Mouse (Mus musculus): ENCODE measurements around the gene Sppl2b. TPM values are rescaled to one million over a fixed set of nuclear protein-coding genes. Genes with fewer than 3 reads are reported as not detected.
"Not testable (repeated sequence)": the region's sequence is repeated elsewhere in the genome, so short reads cannot be mapped to it uniquely, and the experiment has no call there.

Gene Sppl2b
- polyA plus RNA-seq, 1 experiment, result not detected

DNA sequence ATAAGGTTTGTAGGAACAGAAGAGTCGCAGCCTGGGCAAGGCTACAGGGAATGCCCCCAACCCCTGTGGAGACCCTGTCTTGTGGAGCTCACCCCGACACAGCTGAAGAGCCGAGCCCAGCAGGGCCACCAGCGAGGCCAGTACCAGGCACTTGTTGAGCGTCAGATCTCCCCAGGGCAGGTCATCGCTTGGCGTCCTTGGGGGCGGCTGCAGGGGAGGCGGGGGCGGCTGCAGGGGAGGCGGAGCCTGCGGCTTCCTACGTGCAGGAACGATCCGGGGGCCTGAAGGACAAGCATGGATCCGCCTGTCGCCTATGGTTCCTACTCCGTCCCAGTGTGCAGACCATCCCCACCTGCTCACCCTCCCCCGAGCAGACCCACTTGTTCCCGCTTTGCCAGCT, 45.0 kb upstream of the Sppl2b start:
- TF ChIP-seq CTCF (IDR thresholded peaks at IDR 0.05; ENCODE audit: insufficient read depth, low read depth, low read length) (no peak), POLR2A (IDR thresholded peaks at IDR 0.05; ENCODE audit: insufficient read depth, low read depth, low read length) (no peak)
- no peak overlapping the region for H3K4me3 ChIP-seq (ENCODE audit: insufficient read depth, low read depth, low read length)
- H3K27ac ChIP-seq (ENCODE audit: insufficient read depth, low read depth, low read length), result no peak overlapping the region
- WGBS, result 10% methylated on average over 20 of the region's 20 CpGs
- peaks cover 45% of the 10 kb centered on the region for H3K4me1 ChIP-seq (ENCODE audit: control insufficient read depth, insufficient read depth, low read length)

DNA sequence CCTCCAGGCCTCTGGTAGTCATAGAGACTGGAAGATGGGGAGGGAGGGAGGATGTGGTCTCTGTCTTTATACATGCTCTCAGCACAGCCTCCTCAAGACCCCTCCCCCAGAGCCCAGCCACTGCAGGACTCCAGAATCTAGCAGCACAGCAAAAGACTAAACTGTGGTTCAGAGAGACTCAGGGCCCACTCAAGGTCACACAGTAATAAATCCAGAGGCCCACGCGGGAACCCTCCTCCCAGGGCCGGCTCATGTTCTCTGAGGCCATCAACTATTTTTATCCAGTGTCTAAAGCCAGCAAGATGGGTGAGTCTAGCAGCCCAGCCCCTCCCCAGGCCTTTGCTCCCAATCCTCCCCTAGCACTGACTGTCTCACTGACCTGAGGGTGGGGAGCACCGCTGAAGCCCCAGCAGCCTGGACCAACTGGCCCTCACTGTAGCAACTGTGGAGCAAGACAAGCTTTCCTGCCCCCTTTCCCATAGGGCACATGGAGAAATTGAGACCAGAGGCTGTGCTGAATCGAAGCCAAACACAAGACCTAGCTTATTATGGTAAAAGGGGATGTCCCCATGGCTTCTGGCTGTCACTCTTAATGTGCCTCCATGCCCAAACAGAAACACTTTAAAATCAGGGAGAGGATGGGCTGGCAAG, 42.6 kb upstream of the Sppl2b start:
- Histone ChIP-seq H3K4me3 (ENCODE audit: insufficient read depth, low read depth, low read length) (no peak overlapping the region), H3K4me1 (ENCODE audit: control insufficient read depth, insufficient read depth, low read length) (peaks cover 27% of the 10 kb centered on the region), H3K27ac (ENCODE audit: insufficient read depth, low read depth, low read length) (no peak overlapping the region)
- 71% methylated on average over 5 of the region's 5 CpGs for WGBS
- TF ChIP-seq POLR2A (IDR thresholded peaks at IDR 0.05; ENCODE audit: insufficient read depth, low read depth, low read length), result no peak
- TF ChIP-seq CTCF (IDR thresholded peaks at IDR 0.05; ENCODE audit: insufficient read depth, low read depth, low read length), result no peak

DNA sequence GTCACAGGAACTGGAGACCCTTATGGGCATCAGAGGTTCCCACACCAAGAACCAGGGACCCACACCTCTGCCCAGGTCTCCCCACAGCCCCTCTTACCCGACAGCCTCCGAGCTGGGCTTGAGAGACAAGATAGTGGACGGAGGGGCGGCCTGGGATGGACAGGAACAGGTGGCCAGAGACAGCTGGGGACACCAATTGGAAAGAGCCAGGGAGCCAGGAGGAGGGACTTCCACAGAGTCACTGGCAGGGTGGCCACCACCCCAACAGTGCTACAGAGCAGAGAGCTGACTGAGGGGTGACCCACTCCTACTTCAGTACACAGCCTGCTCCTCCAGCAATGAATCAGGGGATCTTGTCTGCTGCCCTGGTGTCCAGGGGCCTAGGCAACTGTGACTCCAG, 41.7 kb upstream of the Sppl2b start, which contains the start of gene Jsrp1:
Gene Jsrp1 (minus strand): TSS at position 133 of the 400 bp plus-strand sequence.
- no peak for TF ChIP-seq CTCF (IDR thresholded peaks at IDR 0.05; ENCODE audit: insufficient read depth, low read depth, low read length)
- TF ChIP-seq POLR2A (IDR thresholded peaks at IDR 0.05; ENCODE audit: insufficient read depth, low read depth, low read length), result no peak
- Histone ChIP-seq H3K4me1 (ENCODE audit: control insufficient read depth, insufficient read depth, low read length) (peaks cover 19% of the 10 kb centered on the region), H3K27ac (ENCODE audit: insufficient read depth, low read depth, low read length) (no peak within 1 kb of the TSS), H3K4me3 (ENCODE audit: insufficient read depth, low read depth, low read length) (no peak within 1 kb of the TSS)
- WGBS, result 77% methylated on average over 4 of the region's 4 CpGs

DNA sequence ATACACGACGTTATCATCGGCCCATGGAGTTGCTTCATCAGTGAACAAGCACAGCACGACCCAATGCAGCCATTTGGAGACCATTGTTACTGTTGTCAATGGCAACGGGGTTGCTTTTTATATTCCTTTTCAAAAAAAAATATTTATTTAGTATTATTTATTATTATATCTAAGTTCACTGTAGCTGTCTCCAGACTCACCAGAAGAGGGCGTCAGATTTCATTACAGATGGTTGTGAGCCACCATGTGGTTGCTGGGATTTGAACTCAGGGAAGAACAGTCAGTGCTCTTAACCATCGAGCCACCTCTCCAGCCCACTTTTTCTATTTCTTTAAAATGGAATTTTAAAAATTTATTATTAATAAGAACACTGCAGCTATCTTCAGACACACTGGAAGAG, 40.3 kb upstream of the Sppl2b start:
- WGBS, result 53% methylated on average over 7 of the region's 7 CpGs
- TF ChIP-seq CTCF (IDR thresholded peaks at IDR 0.05; ENCODE audit: insufficient read depth, low read depth, low read length) (no peak), POLR2A (IDR thresholded peaks at IDR 0.05; ENCODE audit: insufficient read depth, low read depth, low read length) (no peak)
- H3K4me3 ChIP-seq (ENCODE audit: insufficient read depth, low read depth, low read length), result no peak overlapping the region
- no peak overlapping the region for H3K27ac ChIP-seq (ENCODE audit: insufficient read depth, low read depth, low read length)
- H3K4me1 ChIP-seq (ENCODE audit: control insufficient read depth, insufficient read depth, low read length), result peaks cover 9% of the 10 kb centered on the region

DNA sequence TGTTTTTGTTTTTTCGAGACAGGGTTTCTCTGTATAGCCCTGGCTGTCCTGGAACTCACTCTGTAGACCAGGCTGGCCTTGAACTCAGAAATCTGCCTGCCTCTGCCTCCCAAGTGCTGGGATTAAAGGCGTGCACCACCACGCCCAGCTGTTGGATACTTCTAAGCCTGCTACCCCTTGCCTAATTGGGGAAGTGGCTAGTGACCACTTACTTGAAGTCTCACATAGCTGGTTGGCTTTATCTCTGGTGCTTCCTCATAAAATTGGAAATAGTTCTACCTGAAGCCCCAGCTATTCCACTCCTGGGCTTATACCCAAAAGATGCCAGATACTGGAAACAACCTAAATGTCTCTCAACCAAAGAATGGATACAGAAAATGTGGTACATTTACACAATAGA, 38.8 kb upstream of the Sppl2b start:
- H3K4me3 ChIP-seq (ENCODE audit: insufficient read depth, low read depth, low read length); H3K4me1 ChIP-seq (ENCODE audit: control insufficient read depth, insufficient read depth, low read length); H3K27ac ChIP-seq (ENCODE audit: insufficient read depth, low read depth, low read length): not testable (repeated sequence)
- WGBS, result 73% methylated on average over 3 of the region's 3 CpGs

DNA sequence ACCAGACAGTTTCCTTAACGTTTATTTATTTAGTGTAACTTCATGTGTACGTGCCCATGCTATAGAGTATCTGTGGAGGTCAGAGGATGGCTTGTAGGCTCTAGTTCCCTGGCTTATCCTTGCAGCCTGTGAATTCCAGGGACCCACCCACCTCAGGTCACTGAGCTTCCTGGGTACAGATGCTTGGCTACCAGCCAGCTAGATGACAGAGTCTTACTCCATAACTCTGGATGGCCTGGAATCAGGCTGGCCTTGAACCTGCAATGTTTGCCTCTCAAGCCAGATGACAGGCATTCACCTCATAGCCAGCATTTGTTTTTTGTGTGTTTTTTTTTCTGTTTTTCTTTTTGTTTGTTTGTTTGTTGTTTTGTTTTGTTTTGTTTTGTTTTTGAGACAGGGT, 37.9 kb upstream of the Sppl2b start:
- WGBS, result 88% methylated on average over 2 of the region's 2 CpGs
- no peak overlapping the region for H3K4me3 ChIP-seq (ENCODE audit: insufficient read depth, low read depth, low read length)
- TF ChIP-seq POLR2A (IDR thresholded peaks at IDR 0.05; ENCODE audit: insufficient read depth, low read depth, low read length), result no peak
- TF ChIP-seq CTCF (IDR thresholded peaks at IDR 0.05; ENCODE audit: insufficient read depth, low read depth, low read length), result no peak
- H3K4me1 ChIP-seq (ENCODE audit: control insufficient read depth, insufficient read depth, low read length), result no peaks in the 10 kb centered on the region
- H3K27ac ChIP-seq (ENCODE audit: insufficient read depth, low read depth, low read length), result no peak overlapping the region

DNA sequence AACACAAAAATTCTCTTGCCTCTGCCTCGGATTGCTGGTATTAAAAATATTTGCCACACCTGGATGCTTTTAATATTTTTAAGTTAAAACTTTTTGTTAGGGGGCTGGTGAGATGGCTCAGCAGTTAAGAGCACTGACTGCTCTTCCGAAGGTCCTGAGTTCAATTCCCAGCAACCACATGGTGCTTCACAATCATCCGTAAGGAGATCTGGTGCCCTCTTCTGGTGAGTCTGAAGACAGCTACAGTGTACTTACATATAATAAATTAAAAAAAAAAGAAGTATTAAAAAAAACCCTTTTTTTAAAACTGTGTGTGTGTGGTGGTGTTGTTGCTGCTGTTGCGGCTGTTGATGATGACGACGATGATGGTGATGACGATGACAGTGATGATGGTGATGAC, 37.1 kb upstream of the Sppl2b start:
- 83% methylated on average over 7 of the region's 7 CpGs for WGBS
- H3K27ac ChIP-seq (ENCODE audit: insufficient read depth, low read depth, low read length); H3K4me3 ChIP-seq (ENCODE audit: insufficient read depth, low read depth, low read length); H3K4me1 ChIP-seq (ENCODE audit: control insufficient read depth, insufficient read depth, low read length): not testable (repeated sequence)

DNA sequence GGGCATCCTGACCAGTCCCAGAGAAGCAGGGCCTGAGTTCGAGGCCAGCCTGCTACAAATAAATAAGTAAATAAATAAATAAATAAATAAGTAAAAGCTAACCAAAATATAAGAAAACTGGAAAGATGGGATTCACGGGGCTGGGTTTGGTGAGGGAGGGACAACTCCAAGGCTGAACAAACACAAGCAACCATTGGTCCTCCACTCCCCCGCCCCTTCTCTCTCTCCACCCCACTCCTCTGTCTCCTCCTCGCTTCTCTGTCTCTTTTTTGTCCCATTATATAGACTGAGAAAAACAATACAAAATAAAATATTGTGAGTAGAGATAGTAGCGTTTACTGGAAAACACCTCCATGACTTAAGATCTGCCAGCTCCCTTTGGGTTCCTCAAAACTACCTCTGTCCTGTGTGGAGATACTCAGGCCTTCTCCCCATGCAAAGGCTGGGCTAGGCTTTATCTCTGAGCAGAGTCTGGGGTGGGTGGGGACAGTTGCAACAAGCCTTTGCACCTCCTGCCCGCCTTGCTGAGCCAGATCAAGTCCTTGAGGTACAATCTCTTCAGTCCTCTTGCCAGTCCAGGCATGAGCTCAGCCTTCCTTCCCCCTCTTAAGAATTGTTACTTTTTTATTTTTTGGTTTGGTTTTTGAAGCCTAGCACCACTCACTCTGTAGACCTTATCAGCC, 36.3 kb upstream of the Sppl2b start:
- Histone ChIP-seq H3K4me3 (ENCODE audit: insufficient read depth, low read depth, low read length) (no peak overlapping the region), H3K4me1 (ENCODE audit: control insufficient read depth, insufficient read depth, low read length) (no peaks in the 10 kb centered on the region), H3K27ac (ENCODE audit: insufficient read depth, low read depth, low read length) (no peak overlapping the region)
- no peak for TF ChIP-seq POLR2A (IDR thresholded peaks at IDR 0.05; ENCODE audit: insufficient read depth, low read depth, low read length)
- TF ChIP-seq CTCF (IDR thresholded peaks at IDR 0.05; ENCODE audit: insufficient read depth, low read depth, low read length), result no peak
- WGBS, result 63% methylated on average over 6 of the region's 6 CpGs

DNA sequence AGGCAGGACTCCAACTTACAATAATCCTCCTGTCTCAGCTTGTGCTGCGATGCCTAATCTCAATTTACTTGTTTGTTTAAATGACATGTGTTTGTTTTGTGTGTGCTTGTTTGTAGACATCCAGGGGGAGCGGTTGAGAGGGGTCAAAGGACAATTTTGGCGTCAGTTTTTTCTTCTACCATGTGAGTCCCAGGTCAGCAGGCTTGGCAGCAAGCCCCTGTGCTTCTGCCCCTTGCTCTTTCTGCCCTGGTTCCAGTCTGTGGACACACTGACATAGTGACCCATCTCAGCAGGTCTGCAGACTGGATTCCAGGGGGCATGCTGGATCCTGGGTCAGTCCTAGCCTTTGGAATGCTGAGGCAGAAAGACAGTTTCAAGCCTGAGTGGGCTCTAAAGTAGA, 35.7 kb upstream of the Sppl2b start:
- 61% methylated on average over 3 of the region's 3 CpGs for WGBS
- H3K4me3 ChIP-seq (ENCODE audit: insufficient read depth, low read depth, low read length), result no peak overlapping the region
- no peak overlapping the region for H3K27ac ChIP-seq (ENCODE audit: insufficient read depth, low read depth, low read length)
- TF ChIP-seq POLR2A (IDR thresholded peaks at IDR 0.05; ENCODE audit: insufficient read depth, low read depth, low read length) (no peak), CTCF (IDR thresholded peaks at IDR 0.05; ENCODE audit: insufficient read depth, low read depth, low read length) (no peak)
- H3K4me1 ChIP-seq (ENCODE audit: control insufficient read depth, insufficient read depth, low read length), result no peaks in the 10 kb centered on the region

DNA sequence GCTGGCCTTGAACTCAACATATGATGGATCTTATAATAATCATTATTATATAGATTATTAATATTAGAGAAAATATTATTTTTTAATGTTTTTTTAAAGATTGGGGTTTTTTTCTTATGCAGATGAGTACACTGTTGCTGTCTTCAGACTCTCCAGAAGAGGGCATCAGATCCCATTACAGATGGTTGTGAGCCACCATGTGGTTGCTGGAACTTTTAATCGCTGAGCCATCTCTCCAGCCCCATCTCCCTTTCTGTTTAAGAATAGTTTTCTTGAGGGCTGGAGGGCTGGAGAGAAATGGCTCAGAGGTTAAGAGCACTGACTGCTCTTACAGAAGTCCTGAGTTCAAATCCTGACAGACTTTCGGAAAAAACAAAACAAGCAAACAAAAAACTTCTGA, 33.1 kb upstream of the Sppl2b start:
- no peak for TF ChIP-seq POLR2A (IDR thresholded peaks at IDR 0.05; ENCODE audit: insufficient read depth, low read depth, low read length)
- no peak for TF ChIP-seq CTCF (IDR thresholded peaks at IDR 0.05; ENCODE audit: insufficient read depth, low read depth, low read length)
- Histone ChIP-seq H3K27ac (ENCODE audit: insufficient read depth, low read depth, low read length) (no peak overlapping the region), H3K4me3 (ENCODE audit: insufficient read depth, low read depth, low read length) (no peak overlapping the region), H3K4me1 (ENCODE audit: control insufficient read depth, insufficient read depth, low read length) (no peaks in the 10 kb centered on the region)
- WGBS, result 46% methylated on average over 2 of the region's 2 CpGs

Data from olfactory bulb, adult 2 months (tissue).